Mouse (Mus musculus) neural tube, embryonic 13.5 days (tissue): Measurements from ENCODE around the gene Mblac2. TPM values are rescaled to one million over a fixed set of nuclear protein-coding genes. Genes with fewer than 3 reads are reported as not detected.

Experiments
- ATAC-seq: fragments of 200-750 bp; cut with Nextera tagmentation; 2 replicates; pipeline ENCODE4 v1.8.0; 2017; ENCODE audit warnings: low read depth, mild to moderate bottlenecking, moderate TSS enrichment, moderate library complexity
- H3K27ac ChIP-seq: fragments of 300-500 bp; sonication (generic); replicated peaks from 2 replicates; pipeline ENCODE4 v1.5.1; 2015; ENCODE audit warnings: moderate library complexity, mild to moderate bottlenecking, inconsistent platforms
- H3K27me3 ChIP-seq: fragments of 300-500 bp; sonication (generic); 2 replicates; pipeline ENCODE4 v1.6.1; 2015; ENCODE audit warnings: mild to moderate bottlenecking, inconsistent platforms
- H3K36me3 ChIP-seq: fragments of 300-500 bp; sonication (generic); 2 replicates; pipeline ENCODE4 v1.6.1; 2015; ENCODE audit warnings: mild to moderate bottlenecking, inconsistent platforms
- H3K4me1 ChIP-seq: fragments of 300-500 bp; sonication (generic); replicated peaks from 2 replicates; pipeline ENCODE4 v1.6.1; 2015; ENCODE audit warnings: inconsistent platforms
- H3K4me2 ChIP-seq: fragments of 300-500 bp; sonication (generic); 2 replicates; pipeline ENCODE4 v1.6.1; 2015; ENCODE audit warnings: inconsistent platforms, mild to moderate bottlenecking, moderate library complexity
- H3K4me3 ChIP-seq: fragments of 300-500 bp; sonication (generic); 2 replicates; pipeline ENCODE4 v1.5.1; 2015; ENCODE audit warnings: mild to moderate bottlenecking, inconsistent platforms
- H3K9ac ChIP-seq: fragments of 300-500 bp; sonication (generic); 2 replicates; pipeline ENCODE4 v1.6.1; 2015; ENCODE audit warnings: moderate library complexity, mild to moderate bottlenecking, inconsistent platforms
- H3K9me3 ChIP-seq: fragments of 300-500 bp; sonication (generic); 2 replicates; pipeline ENCODE4 v1.6.1; 2016; ENCODE audit warnings: inconsistent platforms
- WGBS: fragments of 180-500 bp; shearing (Covaris S2); methylation state at CpG from one replicate; pipeline ENCODE4 v1.1.7; 2015; 5-methylcytosine and 5-hydroxymethylcytosine counted together
- polyA plus RNA-seq: library from polyadenylated mRNA; unstranded; fragments of >200 nt; fragmentation: Nextera tagmentation; extraction: Ambion mirVana; gene quantifications from 2 replicates; pipeline ENCODE4 v1.2.1, GENCODE M21; 2015

The Mblac2 gene
- polyA plus RNA-seq, 1 experiment from 2014 or later: 34.5 TPM

GRCm38 (mm10) chr13:81743391-81744091 is 32.4 kb downstream of the Mblac2 start:
- Histone ChIP-seq H3K9ac (no peak overlapping the region), H3K27me3 (no peaks in the 10 kb centered on the region), H3K4me1 (no peaks in the 10 kb centered on the region), H3K27ac (no peak overlapping the region), H3K36me3 (no peaks in the 10 kb centered on the region), H3K4me3 (no peak overlapping the region), H3K9me3 (0 out of 2 replicates have a peak, but pooled peaks cover 4% of the 10 kb centered on the region), H3K4me2 (no peak overlapping the region)
- WGBS: 55% methylated on average over 10 of the region's 10 CpGs
- ATAC-seq: no peak

- Histone ChIP-seq H3K36me3 (no peaks in the 10 kb centered on the region), H3K4me3 (no peak overlapping the region), H3K27ac (no peak overlapping the region), H3K9ac (no peak overlapping the region), H3K27me3 (no peaks in the 10 kb centered on the region), H3K4me1 (no peaks in the 10 kb centered on the region), H3K4me2 (no peak overlapping the region), H3K9me3 (0 out of 2 replicates have a peak, but pooled peaks cover 4% of the 10 kb centered on the region)
- no peak for ATAC-seq
- WGBS: 43% methylated on average over 2 of the region's 2 CpGs
Measured at GRCm38 (mm10) chr13:81744092-81744396, 32.9 kb downstream of the Mblac2 start.

GRCm38 (mm10) chr13:81754878-81755277 is 43.7 kb downstream of the Mblac2 start:
- H3K4me1 ChIP-seq: no peaks in the 10 kb centered on the region
- H3K4me2 ChIP-seq: no peak overlapping the region
- no peaks in the 10 kb centered on the region for H3K27me3 ChIP-seq
- no peak overlapping the region for H3K27ac ChIP-seq
- ATAC-seq: no peak
- H3K4me3 ChIP-seq: no peak overlapping the region
- H3K9me3 ChIP-seq: no peaks in the 10 kb centered on the region
- H3K36me3 ChIP-seq: no peaks in the 10 kb centered on the region
- H3K9ac ChIP-seq: no peak overlapping the region

- H3K4me2 ChIP-seq: no peak overlapping the region
- H3K4me1 ChIP-seq: no peaks in the 10 kb centered on the region
- 93% methylated on average over 1 of the region's 1 CpGs for WGBS
- H3K36me3 ChIP-seq: no peaks in the 10 kb centered on the region
- no peak overlapping the region for H3K27ac ChIP-seq
- H3K9ac ChIP-seq: no peak overlapping the region
- no peaks in the 10 kb centered on the region for H3K27me3 ChIP-seq
- no peaks in the 10 kb centered on the region for H3K9me3 ChIP-seq
- H3K4me3 ChIP-seq: no peak overlapping the region
- no peak for ATAC-seq
Measured at GRCm38 (mm10) chr13:81755324-81755723, 44.2 kb downstream of the Mblac2 start.

- WGBS: 82% methylated on average over 5 of the region's 5 CpGs
Measured at GRCm38 (mm10) chr13:81757058-81757660, 46.0 kb downstream of the Mblac2 start.

GRCm38 (mm10) chr13:81760379-81760778 is 49.2 kb downstream of the Mblac2 start:
- ATAC-seq: no peak
- H3K9ac ChIP-seq: no peak overlapping the region
- H3K9me3 ChIP-seq: no peaks in the 10 kb centered on the region
- no peaks in the 10 kb centered on the region for H3K27me3 ChIP-seq
- H3K36me3 ChIP-seq: no peaks in the 10 kb centered on the region
- WGBS: 39% methylated on average over 3 of the region's 3 CpGs
- H3K27ac ChIP-seq: no peak overlapping the region
- no peaks in the 10 kb centered on the region for H3K4me1 ChIP-seq
- H3K4me2 ChIP-seq: no peak overlapping the region
- H3K4me3 ChIP-seq: no peak overlapping the region

More at GRCm38 (mm10) chr13:81757058-81757660, 46.0 kb downstream of the Mblac2 start:
- H3K36me3 ChIP-seq: no peaks in the 10 kb centered on the region
- no peak overlapping the region for H3K9ac ChIP-seq
- no peak overlapping the region for H3K4me3 ChIP-seq
- H3K27me3 ChIP-seq: no peaks in the 10 kb centered on the region
- H3K4me1 ChIP-seq: no peaks in the 10 kb centered on the region
- H3K4me2 ChIP-seq: no peak overlapping the region
- no peak overlapping the region for H3K27ac ChIP-seq
- no peak for ATAC-seq
- no peaks in the 10 kb centered on the region for H3K9me3 ChIP-seq

GRCm38 (mm10) chr13:81761566-81762186 is 50.5 kb downstream of the Mblac2 start:
- Histone ChIP-seq H3K36me3 (no peaks in the 10 kb centered on the region), H3K4me1 (no peaks in the 10 kb centered on the region), H3K27me3 (no peaks in the 10 kb centered on the region), H3K4me2 (peak overlapping the region; percentile 26), H3K4me3 (no peak overlapping the region), H3K9me3 (no peaks in the 10 kb centered on the region), H3K27ac (no peak overlapping the region), H3K9ac (no peak overlapping the region)
- ATAC-seq: peak; percentile 54; the same call in 1 of the 2 replicates
- 34% methylated on average over 14 of the region's 14 CpGs for WGBS

- H3K27ac ChIP-seq: no peak overlapping the region
- no peak overlapping the region for H3K4me3 ChIP-seq
- 83% methylated on average over 5 of the region's 5 CpGs for WGBS
- no peak overlapping the region for H3K4me2 ChIP-seq
- no peak for ATAC-seq
- no peak overlapping the region for H3K9ac ChIP-seq
- no peaks in the 10 kb centered on the region for H3K36me3 ChIP-seq
- H3K4me1 ChIP-seq: no peaks in the 10 kb centered on the region
- no peaks in the 10 kb centered on the region for H3K9me3 ChIP-seq
- H3K27me3 ChIP-seq: no peaks in the 10 kb centered on the region
Measured at GRCm38 (mm10) chr13:81764173-81764572, 53.0 kb downstream of the Mblac2 start.

- 76% methylated on average over 7 of the region's 7 CpGs for WGBS
- H3K4me1 ChIP-seq: no peaks in the 10 kb centered on the region
- H3K4me3 ChIP-seq: no peak overlapping the region
- ATAC-seq: peak; percentile 85
- H3K36me3 ChIP-seq: no peaks in the 10 kb centered on the region
- no peak overlapping the region; the same call in 1 of the 2 replicates for H3K27ac ChIP-seq
- no peak overlapping the region for H3K9ac ChIP-seq
- no peaks in the 10 kb centered on the region for H3K9me3 ChIP-seq
- no peaks in the 10 kb centered on the region for H3K27me3 ChIP-seq
- H3K4me2 ChIP-seq: no peak overlapping the region
Measured at GRCm38 (mm10) chr13:81767038-81767659, 56.0 kb downstream of the Mblac2 start.

GRCm38 (mm10) chr13:81776217-81776616 is 65.1 kb downstream of the Mblac2 start:
- WGBS: 86% methylated on average over 3 of the region's 3 CpGs
- ATAC-seq: no peak

GRCm38 (mm10) chr13:81782475-81782874 is 71.3 kb downstream of the Mblac2 start:
- H3K9me3 ChIP-seq: no peaks in the 10 kb centered on the region
- ATAC-seq: no peak
- H3K4me1 ChIP-seq: peaks cover 20% of the 10 kb centered on the region
- peak overlapping the region; percentile 62 for H3K4me2 ChIP-seq
- peak overlapping the region; percentile 68 for H3K4me3 ChIP-seq
- WGBS: 51% methylated on average over 9 of the region's 9 CpGs
- H3K27me3 ChIP-seq: no peaks in the 10 kb centered on the region
- peaks cover 4% of the 10 kb centered on the region; the same call in 1 of the 2 replicates for H3K36me3 ChIP-seq
- H3K27ac ChIP-seq: peak overlapping the region; percentile 99
- peak overlapping the region; percentile 86 for H3K9ac ChIP-seq

More at GRCm38 (mm10) chr13:81776217-81776616, 65.1 kb downstream of the Mblac2 start:
- Histone ChIP-seq H3K9ac (no peak overlapping the region), H3K4me3 (no peak overlapping the region), H3K36me3 (no peaks in the 10 kb centered on the region), H3K4me1 (no peaks in the 10 kb centered on the region), H3K27me3 (no peaks in the 10 kb centered on the region), H3K4me2 (no peak overlapping the region), H3K27ac (no peak overlapping the region), H3K9me3 (no peaks in the 10 kb centered on the region)

GRCm38 (mm10) chr13:81782971-81783404 is 71.8 kb downstream of the Mblac2 start, which contains the start of gene Cetn3:
Gene Cetn3, plus strand, starts transcription at chr13:81783077.
- Histone ChIP-seq H3K4me2 (peak within 1 kb of the TSS; percentile 62), H3K27me3 (no peaks in the 10 kb centered on the region), H3K4me3 (peak within 1 kb of the TSS; percentile 68), H3K4me1 (peaks cover 20% of the 10 kb centered on the region), H3K9ac (peak within 1 kb of the TSS; percentile 86), H3K36me3 (peaks cover 8% of the 10 kb centered on the region), H3K27ac (peak within 1 kb of the TSS; percentile 99), H3K9me3 (no peaks in the 10 kb centered on the region)
- WGBS: under 1% methylated on average over 29 of the region's 29 CpGs
- ATAC-seq: peak; percentile 95
